Mouse (Mus musculus): ENCODE measurements around the gene Rerg. TPM values are rescaled to one million over a fixed set of nuclear protein-coding genes. Genes with fewer than 3 reads are reported as not detected.

Rerg gene
- total and polyA plus RNA-seq, 2 experiments from 2014 or later = 1.6 to 7.3 TPM

GRCm38 (mm10) chr6:137029931-137030610, 140.2 kb downstream of the Rerg start:
- ATAC-seq (0 out of 2 replicates have a peak, but pooled peaks have one; percentile 45), DNase-seq (ENCODE audit: low spot score) (peak; percentile 36)
- no peaks in the 10 kb centered on the region for H3K9me3 ChIP-seq (ENCODE audit: low read length)
- H3K4me1 ChIP-seq (ENCODE audit: insufficient read depth, low read length) = no peaks in the 10 kb centered on the region
- 36% methylated on average over 7 of the region's 7 CpGs for WGBS
- no peak overlapping the region for H3K27ac ChIP-seq
- no peak overlapping the region for H3K4me3 ChIP-seq (ENCODE audit: low read length)
- no peaks in the 10 kb centered on the region for H3K36me3 ChIP-seq (ENCODE audit: insufficient read depth, low read length)
- H3K9ac ChIP-seq (replicated peaks; ENCODE audit: low read length) = no peak overlapping the region
- no peak for TF ChIP-seq CTCF (IDR thresholded peaks at IDR 0.05; ENCODE audit: low read depth)
- no peaks in the 10 kb centered on the region for H3K27me3 ChIP-seq (ENCODE audit: insufficient read depth, low read length)
- no peak overlapping the region for H3K4me2 ChIP-seq (ENCODE audit: low read depth, low read length)

- ATAC-seq = no peak
- TF ChIP-seq CTCF (IDR thresholded peaks at IDR 0.05; ENCODE audit: low read depth) = no peak
- H3K4me3 ChIP-seq (ENCODE audit: low read length) = no peak overlapping the region
- no peaks in the 10 kb centered on the region for H3K27me3 ChIP-seq (ENCODE audit: insufficient read depth, low read length)
- H3K27ac ChIP-seq = no peak overlapping the region
- H3K9me3 ChIP-seq (ENCODE audit: low read length) = no peaks in the 10 kb centered on the region
- no peak for DNase-seq (ENCODE audit: low spot score)
- 56% methylated on average over 5 of the region's 5 CpGs for WGBS
- no peak overlapping the region for H3K9ac ChIP-seq (replicated peaks; ENCODE audit: low read length)
- no peaks in the 10 kb centered on the region for H3K4me1 ChIP-seq (ENCODE audit: insufficient read depth, low read length)
- no peaks in the 10 kb centered on the region for H3K36me3 ChIP-seq (ENCODE audit: insufficient read depth, low read length)
- no peak overlapping the region for H3K4me2 ChIP-seq (ENCODE audit: low read depth, low read length)
These were observed 144.8 kb downstream of the Rerg start for GRCm38 (mm10) chr6:137025461-137025860.

- Histone ChIP-seq H3K9ac (replicated peaks; ENCODE audit: low read length) (no peak overlapping the region), H3K4me2 (ENCODE audit: low read depth, low read length) (no peak overlapping the region), H3K4me1 (ENCODE audit: insufficient read depth, low read length) (no peaks in the 10 kb centered on the region), H3K27ac (no peak overlapping the region), H3K9me3 (ENCODE audit: low read length) (no peaks in the 10 kb centered on the region), H3K4me3 (ENCODE audit: low read length) (no peak overlapping the region), H3K36me3 (ENCODE audit: insufficient read depth, low read length) (no peaks in the 10 kb centered on the region), H3K27me3 (ENCODE audit: insufficient read depth, low read length) (no peaks in the 10 kb centered on the region)
- no peak for ATAC-seq
- TF ChIP-seq CTCF (IDR thresholded peaks at IDR 0.05; ENCODE audit: low read depth) = no peak
- 86% methylated on average over 2 of the region's 2 CpGs for WGBS
- no peak for DNase-seq (ENCODE audit: low spot score)
These were observed 145.8 kb downstream of the Rerg start for GRCm38 (mm10) chr6:137024541-137024940.

GRCm38 (mm10) chr6:137017216-137017973, 152.9 kb downstream of the Rerg start:
- Histone ChIP-seq H3K4me2 (ENCODE audit: low read depth, low read length) (no peak overlapping the region), H3K27ac (no peak overlapping the region), H3K27me3 (ENCODE audit: insufficient read depth, low read length) (no peaks in the 10 kb centered on the region), H3K4me3 (ENCODE audit: low read length) (no peak overlapping the region), H3K9me3 (ENCODE audit: low read length) (no peaks in the 10 kb centered on the region), H3K9ac (replicated peaks; ENCODE audit: low read length) (no peak overlapping the region), H3K4me1 (ENCODE audit: insufficient read depth, low read length) (no peaks in the 10 kb centered on the region), H3K36me3 (ENCODE audit: insufficient read depth, low read length) (no peaks in the 10 kb centered on the region)
- 86% methylated on average over 7 of the region's 7 CpGs for WGBS
- ATAC-seq (no peak), DNase-seq (ENCODE audit: low spot score) (no peak)
- no peak for TF ChIP-seq CTCF (IDR thresholded peaks at IDR 0.05; ENCODE audit: low read depth)

- no peak for TF ChIP-seq CTCF (IDR thresholded peaks at IDR 0.05; ENCODE audit: low read depth)
- H3K9me3 ChIP-seq (ENCODE audit: low read length) = no peaks in the 10 kb centered on the region
- H3K27me3 ChIP-seq (ENCODE audit: insufficient read depth, low read length) = no peaks in the 10 kb centered on the region
- DNase-seq (ENCODE audit: low spot score) = peak; percentile 35
- WGBS = 45% methylated on average over 6 of the region's 6 CpGs
- no peak for ATAC-seq
- H3K4me1 ChIP-seq (ENCODE audit: insufficient read depth, low read length) = no peaks in the 10 kb centered on the region
- H3K36me3 ChIP-seq (ENCODE audit: insufficient read depth, low read length) = no peaks in the 10 kb centered on the region
- no peak overlapping the region for H3K27ac ChIP-seq
- H3K9ac ChIP-seq (replicated peaks; ENCODE audit: low read length) = no peak overlapping the region
- no peak overlapping the region for H3K4me3 ChIP-seq (ENCODE audit: low read length)
- H3K4me2 ChIP-seq (ENCODE audit: low read depth, low read length) = no peak overlapping the region
These were observed 156.0 kb downstream of the Rerg start for GRCm38 (mm10) chr6:137014346-137014745.

- Histone ChIP-seq H3K4me3 (ENCODE audit: low read length) (no peak overlapping the region), H3K9ac (replicated peaks; ENCODE audit: low read length) (no peak overlapping the region), H3K27me3 (ENCODE audit: insufficient read depth, low read length) (no peaks in the 10 kb centered on the region), H3K4me1 (ENCODE audit: insufficient read depth, low read length) (no peaks in the 10 kb centered on the region), H3K27ac (no peak overlapping the region), H3K4me2 (ENCODE audit: low read depth, low read length) (no peak overlapping the region), H3K36me3 (ENCODE audit: insufficient read depth, low read length) (no peaks in the 10 kb centered on the region), H3K9me3 (ENCODE audit: low read length) (no peaks in the 10 kb centered on the region)
- DNase-seq (ENCODE audit: low spot score) = no peak
- no peak for ATAC-seq
- TF ChIP-seq CTCF (IDR thresholded peaks at IDR 0.05; ENCODE audit: low read depth) = no peak
- WGBS = 82% methylated on average over 5 of the region's 5 CpGs
These were observed 159.1 kb downstream of the Rerg start for GRCm38 (mm10) chr6:137011187-137011586.

Other genes starting within 250 kb of the Rerg start
- not detected in 2 replicates for gene Erp27, start 248.3 kb downstream of the Rerg start, total RNA-seq (2014; rRNA removed)
- not detected in 2 replicates for gene Erp27, start 248.3 kb downstream of the Rerg start, polyA plus RNA-seq (2015; fragmentation: Nextera tagmentation; extraction: Ambion mirVana)
- not detected in 2 replicates for gene Pde6h, start 246.7 kb downstream of the Rerg start, total RNA-seq (2014; rRNA removed)
- gene Pde6h, start 246.7 kb downstream of the Rerg start, polyA plus RNA-seq (2015; fragmentation: Nextera tagmentation; extraction: Ambion mirVana) = 0.76 and 1.3 TPM in 2 replicates
- 7.2 and 12.8 TPM in 2 replicates for gene Arhgdib, start 228.6 kb downstream of the Rerg start, total RNA-seq (2014; rRNA removed)
- gene Arhgdib, start 228.6 kb downstream of the Rerg start, polyA plus RNA-seq (2015; fragmentation: Nextera tagmentation; extraction: Ambion mirVana) = 17.3 and 18.8 TPM in 2 replicates
- 69.3 and 80.7 TPM in 2 replicates for gene Ptpro, start 81.8 kb upstream of the Rerg start, total RNA-seq (2014; rRNA removed)
- gene Ptpro, start 81.8 kb upstream of the Rerg start, polyA plus RNA-seq (2015; fragmentation: Nextera tagmentation; extraction: Ambion mirVana) = 26.1 and 28.4 TPM in 2 replicates

All from hindbrain, postnatal 0 days (tissue).